Mouse (Mus musculus) urinary bladder, adult 18-20 months (tissue): ENCODE results near the gene Ip6k1.

Experiments used
- DNase-seq, 2 experiments: peaks; one replicate each; pipeline ENCODE4 v3.0.0; 2022; ENCODE audit warnings: low spot score in 2 of 2, mixed read lengths in 2 of 2

Gene Ip6k1

GRCm38 (mm10) chr9:108001922-108002770, at the start of gene Ip6k1:
Gene Ip6k1 (plus strand): TSS chr9:108002501.
- peak; percentile 99 for DNase-seq

DNA sequence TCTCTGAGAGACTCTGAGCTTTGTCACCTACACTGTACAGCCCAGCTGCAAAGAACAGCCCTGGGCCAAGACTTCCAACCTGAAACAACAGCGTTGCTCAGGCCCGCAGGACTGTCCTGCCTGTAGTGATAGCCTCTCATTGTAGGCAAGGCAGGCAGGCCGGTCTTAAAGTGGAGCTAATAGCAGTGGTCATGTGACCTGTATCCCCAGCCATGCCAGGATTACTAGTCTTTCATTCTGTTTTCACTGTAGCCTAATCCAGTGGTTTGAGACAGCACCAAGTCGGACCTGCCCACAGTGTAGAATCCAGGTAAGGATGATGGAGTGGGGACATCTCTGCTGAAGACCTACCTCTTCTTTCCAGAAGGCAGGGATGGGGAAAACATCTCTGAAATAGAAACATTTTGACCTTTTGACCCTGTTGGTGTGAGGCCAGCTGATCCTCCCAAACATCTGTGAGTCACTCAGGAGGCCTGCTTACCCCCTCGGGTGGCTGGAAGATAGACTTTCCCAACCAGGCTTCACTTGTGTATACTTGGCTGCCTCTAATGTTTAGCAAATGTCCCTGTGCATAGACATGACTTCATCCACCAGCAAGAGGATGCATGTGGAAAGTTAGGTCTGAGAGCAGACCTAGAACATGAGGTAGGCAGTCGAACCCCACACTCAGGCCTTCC, 46.5 kb upstream of the Ip6k1 start:
- DNase-seq, result no peak

GRCm38 (mm10) chr9:107957141-107957540, 45.2 kb upstream of the Ip6k1 start:
- DNase-seq, result no peak

GRCm38 (mm10) chr9:107959896-107960295, 42.4 kb upstream of the Ip6k1 start:
- DNase-seq, result no peak

DNA sequence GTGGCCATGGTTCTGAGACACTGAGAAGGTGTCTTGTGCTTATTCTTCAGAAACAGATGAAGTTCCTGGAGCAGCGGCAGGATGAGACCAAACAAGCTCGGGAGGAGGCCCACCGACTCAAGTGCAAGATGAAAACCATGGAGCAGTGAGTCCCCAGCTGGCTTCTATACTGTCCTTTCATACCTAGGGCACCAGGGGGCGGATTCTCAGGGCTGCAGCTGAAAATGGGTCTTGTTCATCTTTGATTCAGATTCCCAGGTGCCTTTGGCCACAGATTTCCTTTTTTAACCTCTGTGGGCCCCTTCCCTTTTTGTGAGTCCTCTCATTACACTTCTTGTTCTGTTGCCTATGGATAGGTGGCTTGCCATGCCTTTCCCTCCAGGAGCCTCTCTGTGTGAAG, 41.4 kb upstream of the Ip6k1 start:
- no peak for DNase-seq

DNA sequence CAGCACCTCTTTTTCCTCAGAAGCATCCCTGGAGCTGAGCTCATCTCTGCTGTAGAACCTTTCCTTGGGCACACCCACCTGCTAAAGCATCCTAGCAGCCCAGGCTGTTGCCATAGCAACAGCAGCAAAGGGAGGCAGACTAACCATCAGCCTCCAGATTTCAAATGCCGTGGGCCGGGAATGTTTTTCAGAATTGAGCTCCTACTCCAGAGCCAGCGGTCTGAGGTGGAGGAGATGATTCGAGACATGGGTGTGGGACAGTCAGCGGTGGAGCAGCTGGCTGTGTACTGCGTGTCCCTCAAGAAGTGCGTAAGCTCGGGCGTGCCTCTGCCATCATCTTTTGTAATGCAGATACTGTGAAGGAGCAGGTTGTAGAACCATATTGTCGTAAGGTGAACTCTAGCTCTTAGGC, 40.9 kb upstream of the Ip6k1 start:
- DNase-seq, result no peak

GRCm38 (mm10) chr9:107961881-107962280, 40.4 kb upstream of the Ip6k1 start:
- DNase-seq, result no peak

DNA sequence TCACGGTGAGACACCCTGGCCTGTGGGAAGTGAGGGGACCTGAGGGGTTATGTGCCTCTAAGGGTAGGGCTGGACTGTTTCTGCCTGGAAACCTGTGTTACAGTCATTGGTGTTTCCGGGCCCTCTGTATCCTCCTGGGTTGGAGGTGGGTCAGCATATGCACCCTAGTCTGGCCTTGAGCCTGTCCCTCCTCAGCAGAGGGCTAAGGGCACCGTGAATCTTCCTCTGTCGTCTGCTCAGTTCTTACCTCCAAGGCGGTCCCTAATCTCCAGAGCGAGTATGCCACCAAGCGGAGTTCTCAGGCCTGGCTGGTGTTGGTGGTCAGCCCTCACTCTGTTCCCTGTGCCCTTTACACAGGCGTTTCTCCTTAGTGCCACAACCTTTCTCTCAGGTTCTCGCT, 39.4 kb upstream of the Ip6k1 start:
- no peak for DNase-seq

DNA sequence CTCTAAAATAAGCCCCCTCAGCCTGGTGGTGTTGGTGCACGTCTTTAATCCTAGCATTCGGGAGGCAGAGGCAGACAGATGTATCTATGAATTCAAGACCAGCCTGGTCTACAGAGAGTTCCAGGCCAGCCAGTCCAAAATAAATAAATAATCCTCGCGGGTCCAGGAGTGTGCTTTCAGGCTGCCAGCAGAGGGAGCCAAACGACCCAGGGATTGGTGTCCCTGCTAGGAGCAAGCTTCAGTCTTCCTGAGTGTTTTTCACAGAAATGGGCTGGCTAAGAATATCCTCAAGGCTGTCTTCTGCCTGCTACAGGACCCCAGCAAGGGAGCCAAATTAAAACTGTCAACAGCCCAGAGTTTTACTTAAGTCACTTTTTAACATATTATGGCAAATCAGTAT, 38.6 kb upstream of the Ip6k1 start:
- DNase-seq, result peak; percentile 44 to 72

- DNase-seq, result no peak
These were observed 37.6 kb upstream of the Ip6k1 start for GRCm38 (mm10) chr9:107964681-107965080.

DNA sequence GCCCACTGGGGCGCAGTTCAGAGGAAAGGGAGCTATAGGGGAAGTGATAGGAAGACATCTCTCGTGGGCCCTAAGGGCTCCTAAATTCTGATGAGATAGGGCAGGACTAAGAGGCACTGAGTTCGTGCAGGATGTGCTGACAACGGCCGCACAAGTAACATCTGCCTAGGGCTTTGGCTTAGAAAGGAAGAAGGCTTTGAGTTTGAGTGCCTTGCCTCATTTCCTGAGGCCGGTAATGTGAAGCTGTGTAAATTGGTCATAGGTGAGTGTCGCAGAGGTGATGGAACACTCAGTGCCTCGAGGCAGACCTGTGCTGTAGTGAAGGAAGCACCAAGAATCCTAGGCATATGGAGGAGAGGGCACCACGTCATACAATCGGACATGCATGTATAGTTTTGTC, 35.6 kb upstream of the Ip6k1 start:
- DNase-seq, result no peak

- DNase-seq, result no peak
These were observed 34.9 kb upstream of the Ip6k1 start for GRCm38 (mm10) chr9:107967437-107967836.

GRCm38 (mm10) chr9:107968531-107968930, 33.8 kb upstream of the Ip6k1 start:
- no peak for DNase-seq

- DNase-seq, result no peak
These were observed 32.0 kb upstream of the Ip6k1 start for GRCm38 (mm10) chr9:107970311-107970710.

GRCm38 (mm10) chr9:107971690-107972541, 30.4 kb upstream of the Ip6k1 start:
- no peak for DNase-seq

- no peak for DNase-seq
These were observed 27.7 kb upstream of the Ip6k1 start for GRCm38 (mm10) chr9:107974491-107975171.

GRCm38 (mm10) chr9:107975399-107976386, 26.6 kb upstream of the Ip6k1 start, which contains the start of gene Uba7:
Gene Uba7 (plus strand): TSS chr9:107975505.
- peak; percentile 46 to 47 for DNase-seq

DNA sequence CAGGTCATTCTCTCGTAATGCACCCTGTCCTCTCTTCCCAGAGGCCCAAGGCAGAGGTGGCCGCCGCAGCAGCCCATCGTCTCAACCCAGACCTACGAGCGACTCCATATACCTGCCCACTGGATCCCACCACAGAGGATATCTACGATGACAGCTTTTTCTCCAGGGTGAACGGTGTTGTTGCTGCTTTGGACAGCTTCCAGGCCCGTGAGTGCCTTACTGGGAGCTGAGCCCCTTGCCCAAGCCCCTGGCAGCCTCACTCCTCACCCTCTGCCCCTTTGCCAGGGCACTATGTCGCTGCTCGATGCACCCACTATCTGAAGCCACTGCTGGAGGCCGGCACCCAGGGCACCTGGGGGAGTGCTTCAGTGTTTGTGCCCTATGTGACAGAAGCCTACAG, 23.5 kb upstream of the Ip6k1 start:
- DNase-seq, result no peak

DNA sequence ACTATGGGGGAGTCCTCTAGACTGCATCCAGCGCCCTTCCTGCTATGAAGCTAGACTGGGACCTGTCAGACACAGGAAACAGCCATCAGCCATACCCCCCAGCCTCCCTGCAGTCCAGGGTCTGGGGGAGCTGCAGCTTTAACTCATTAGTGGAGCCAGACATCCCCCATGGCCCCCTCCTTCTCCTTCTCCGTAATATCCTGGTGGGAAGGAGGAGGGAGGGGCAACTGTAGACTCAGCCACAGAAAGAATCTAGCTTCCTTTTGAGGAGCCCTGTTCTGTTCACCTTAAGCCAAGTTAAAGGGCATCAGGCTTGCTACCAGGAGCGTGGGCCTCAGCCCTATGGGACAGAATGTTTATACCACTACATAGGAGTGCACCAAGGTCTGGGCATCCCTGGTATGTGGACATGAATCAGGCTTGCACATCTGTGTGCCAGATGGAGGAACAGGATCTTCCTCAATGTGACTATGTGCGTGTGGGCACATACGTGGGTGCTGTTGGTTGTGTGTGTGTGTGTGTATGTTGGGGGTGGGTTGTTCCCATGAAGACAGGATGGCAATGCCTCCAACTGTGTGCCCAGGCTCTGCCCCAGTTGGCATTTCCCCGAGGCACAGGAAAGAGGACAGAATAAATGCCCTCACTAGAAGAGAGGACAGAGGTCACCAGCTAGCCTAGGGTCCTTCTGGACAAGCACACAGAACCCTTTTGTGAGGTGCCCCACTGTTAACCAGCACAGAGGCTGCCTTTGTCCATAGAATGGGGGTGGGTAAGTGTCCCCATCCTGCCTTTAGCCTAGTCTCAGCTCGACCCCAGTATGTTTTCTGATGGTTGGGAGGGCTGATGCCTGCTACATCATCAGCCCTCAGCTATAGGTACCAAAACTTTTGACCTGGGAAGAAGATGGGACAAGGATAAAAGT, 20.4 kb upstream of the Ip6k1 start:
- no peak for DNase-seq
